Mouse (Mus musculus) inflammation-experienced regulatory T-cells, adult 16 weeks (primary cell): ENCODE data around the gene Tap1. TPM values are rescaled to one million over a fixed set of nuclear protein-coding genes. Genes with fewer than 3 reads are reported as not detected.

Source experiments
- polyA plus RNA-seq: library from polyadenylated mRNA; unstranded; fragments of 100-300 nt; shearing (Covaris generic); gene quantifications from one replicate; pipeline ENCODE4 v1.2.1, GENCODE M21; 2017

The Tap1 gene
- polyA plus RNA-seq = 543 TPM

GRCm38 (mm10) chr17:34187261-34187916 lies at the start of gene Tap1, which contains the start of gene Psmb9:
Tap1 (plus strand) TSS chr17:34187553.
Psmb9 (minus strand) TSS chr17:34187764.

GRCm38 (mm10) chr17:34143033-34143432 lies 44.3 kb upstream of the Tap1 start, which contains the start of gene H2-DMb2:
H2-DMb2 (plus strand) TSS chr17:34143307.

DNA sequence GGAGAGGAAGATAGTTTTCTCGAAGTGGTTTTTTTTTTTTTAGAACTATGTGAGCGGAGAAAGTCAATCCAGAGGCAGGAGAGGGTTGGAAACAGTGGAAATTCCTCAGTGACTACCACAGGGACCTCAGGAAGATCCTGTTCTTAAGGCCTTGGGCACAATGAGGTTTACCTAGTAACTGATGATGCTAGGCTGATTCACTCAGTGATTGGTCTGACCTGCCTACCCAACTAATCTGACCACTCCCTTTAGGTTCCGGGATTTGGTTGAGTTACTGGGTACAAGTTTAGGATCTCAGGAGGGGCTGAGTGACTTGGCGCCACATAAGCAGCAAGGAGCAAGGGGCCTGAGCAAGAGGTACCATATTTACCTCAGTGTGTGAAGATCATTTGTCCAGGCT lies 34.4 kb upstream of the Tap1 start, which contains the start of gene H2-DMb1:
TSS of gene H2-DMb1 (plus strand) at position 150 of the 400 bp plus-strand sequence.

DNA sequence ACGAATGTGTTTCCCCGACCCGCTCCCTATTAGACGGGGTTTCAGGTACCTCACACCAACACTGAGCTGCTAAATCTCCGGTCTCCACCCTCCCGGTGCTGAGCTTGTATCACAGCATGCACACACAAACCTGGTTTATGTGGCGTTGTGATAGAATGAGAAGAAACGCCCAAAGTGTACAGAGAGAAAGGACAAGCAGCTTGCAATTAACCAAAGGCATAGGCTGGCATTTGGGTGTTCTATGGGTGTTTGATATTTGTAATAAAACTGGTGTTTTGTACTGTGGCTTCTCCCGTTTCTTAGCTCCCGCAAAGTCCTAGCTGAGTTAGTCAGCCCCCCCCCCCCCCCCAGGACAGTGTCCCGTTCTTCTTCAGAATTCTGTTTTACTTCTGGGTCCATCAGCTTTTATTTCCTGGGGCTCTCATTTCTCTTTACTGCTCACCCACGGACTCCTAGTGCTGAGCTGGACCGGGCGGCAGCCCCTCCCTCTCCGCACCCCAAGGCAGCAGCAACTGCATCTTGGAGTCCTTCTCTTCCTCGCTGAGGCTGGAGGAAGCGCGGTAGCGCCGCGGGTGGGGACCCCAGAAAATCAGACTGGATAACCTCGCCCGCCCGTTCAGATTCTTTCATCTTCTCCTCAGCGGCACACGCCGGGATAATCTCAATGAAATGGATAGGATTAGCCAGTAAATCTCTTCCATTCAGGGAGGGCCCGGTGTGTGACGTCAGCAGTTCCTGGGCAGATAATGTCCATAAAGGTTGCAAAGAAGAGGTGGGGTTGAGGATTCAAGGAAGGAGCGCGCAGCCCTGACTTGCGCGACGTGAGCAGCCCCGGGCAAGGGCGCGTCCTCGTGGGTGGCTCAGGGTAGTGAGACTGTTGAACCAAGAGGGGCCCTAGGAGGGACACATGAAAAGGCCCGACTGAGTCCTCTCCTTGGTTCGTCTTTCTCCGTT lies 9.9 kb downstream of the Tap1 start, which contains the start of gene Psmb8:
TSS of gene Psmb8 (plus strand) at position 781 of the 954 bp plus-strand sequence.

DNA sequence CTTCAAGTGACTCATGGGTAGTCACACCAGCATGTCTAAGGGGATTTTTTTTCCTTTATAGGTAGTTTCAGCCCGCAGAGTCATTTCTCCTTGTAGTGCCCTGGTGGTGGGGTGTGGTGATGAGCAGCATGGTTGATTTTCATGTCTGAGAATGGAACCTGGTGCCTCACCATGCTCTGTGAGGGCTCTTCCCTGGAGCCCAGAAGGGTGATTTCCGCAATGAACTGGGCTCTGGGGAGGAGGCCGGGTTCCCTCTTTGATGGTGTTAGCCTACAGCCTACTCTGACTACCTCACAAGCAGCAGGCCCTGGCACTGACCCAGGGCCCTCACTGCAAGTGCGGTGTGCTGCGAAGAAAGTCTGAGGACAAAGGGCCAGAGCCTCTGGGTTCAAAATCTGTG lies 16.1 kb downstream of the Tap1 start, which contains the start of gene Tap2:
TSS of gene Tap2 (plus strand) at position 84 of the 400 bp plus-strand sequence.

DNA sequence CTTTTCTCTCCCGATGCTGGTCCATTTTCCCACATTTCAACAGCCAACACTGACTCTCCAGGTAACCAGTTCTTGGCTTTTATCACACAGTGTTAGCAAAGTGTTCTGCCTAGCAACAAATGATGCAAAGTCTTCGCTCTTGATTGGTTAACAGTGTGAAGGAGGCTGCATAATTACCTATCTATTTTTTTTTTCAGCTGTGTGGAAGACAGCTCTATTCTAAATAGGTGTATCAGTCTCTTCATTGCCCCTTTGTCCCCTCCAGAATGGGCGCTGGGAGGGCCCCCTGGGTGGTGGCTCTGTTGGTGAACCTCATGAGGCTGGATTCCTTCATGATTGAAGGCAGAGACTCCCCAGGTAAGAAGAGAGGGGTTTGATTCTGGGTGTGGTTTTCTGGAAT lies 51.4 kb downstream of the Tap1 start, which contains the start of gene H2-Ob:
TSS of gene H2-Ob (plus strand) at position 198 of the 400 bp plus-strand sequence.

Other genes with a start within 250 kb of the Tap1 start
- gene Pfdn6, start 247.2 kb upstream of the Tap1 start, polyA plus RNA-seq = 132 TPM
- 64.9 TPM for gene Wdr46, start 246.9 kb upstream of the Tap1 start, polyA plus RNA-seq
- 34.8 TPM for gene B3galt4, start 236.1 kb upstream of the Tap1 start, polyA plus RNA-seq
- 96.8 TPM for gene Vps52, start 231.7 kb upstream of the Tap1 start, polyA plus RNA-seq
- gene Rps18, start 231.6 kb upstream of the Tap1 start, polyA plus RNA-seq = 2,339 TPM
- gene H2-K1, start 187.2 kb upstream of the Tap1 start, polyA plus RNA-seq = 13,592 TPM
- gene Ring1, start 162.9 kb upstream of the Tap1 start, polyA plus RNA-seq = 24.7 TPM
- 47.8 TPM for gene H2-Ke6, start 159.5 kb upstream of the Tap1 start, polyA plus RNA-seq
- 165 TPM for gene Slc39a7, start 155.9 kb upstream of the Tap1 start, polyA plus RNA-seq
- 25.2 TPM for gene Rxrb, start 155.7 kb upstream of the Tap1 start, polyA plus RNA-seq
- 3.0 TPM for gene Col11a2, start 148.1 kb upstream of the Tap1 start, polyA plus RNA-seq
- 41.7 TPM for gene H2-Oa, start 95.2 kb upstream of the Tap1 start, polyA plus RNA-seq
- 118 TPM for gene H2-DMa, start 68.0 kb upstream of the Tap1 start, polyA plus RNA-seq
- 172 TPM for gene Brd2, start 64.9 kb upstream of the Tap1 start, polyA plus RNA-seq
- 8.5 TPM for gene H2-DMb2, start 44.2 kb upstream of the Tap1 start, polyA plus RNA-seq
- gene H2-DMb1, start 34.5 kb upstream of the Tap1 start, polyA plus RNA-seq = 7.1 TPM
- 552 TPM for gene Psmb9, start 211 bp downstream of the Tap1 start, polyA plus RNA-seq
- gene Psmb8, start 10.2 kb downstream of the Tap1 start, polyA plus RNA-seq = 1,460 TPM
- 505 TPM for gene Tap2, start 16.0 kb downstream of the Tap1 start, polyA plus RNA-seq
- 106 TPM for gene H2-Ob, start 51.4 kb downstream of the Tap1 start, polyA plus RNA-seq
- gene H2-Ab1, start 70.1 kb downstream of the Tap1 start, polyA plus RNA-seq = 50.9 TPM
- gene H2-Aa, start 100.3 kb downstream of the Tap1 start, polyA plus RNA-seq = 34.5 TPM
- 26.1 TPM for gene H2-Eb1, start 118.3 kb downstream of the Tap1 start, polyA plus RNA-seq
- 0.26 TPM for gene H2-Eb2, start 138.1 kb downstream of the Tap1 start, polyA plus RNA-seq
- 0.45 TPM for gene Btnl2, start 167.3 kb downstream of the Tap1 start, polyA plus RNA-seq
- not detected for gene Btnl1, start 189.6 kb downstream of the Tap1 start, polyA plus RNA-seq
- 0.74 TPM for gene BC051142, start 211.3 kb downstream of the Tap1 start, polyA plus RNA-seq